Mouse (Mus musculus): Measurements from ENCODE around the gene Pdia2. TPM values are rescaled to one million over a fixed set of nuclear protein-coding genes. Genes with fewer than 3 reads are reported as not detected.
"Not testable (repeated sequence)": the region's sequence is repeated elsewhere in the genome, so short reads cannot be mapped to it uniquely, and the experiment has no call there.

The Pdia2 gene
- polyA plus RNA-seq, 1 experiment from 2014 or later, result not detected

- no peak overlapping the region for H3K27ac ChIP-seq (replicated peaks)
- no peaks in the 10 kb centered on the region for H3K27me3 ChIP-seq
- no peak overlapping the region for H3K4me3 ChIP-seq
- no peak overlapping the region for H3K4me2 ChIP-seq (replicated peaks)
- H3K36me3 ChIP-seq, result peaks cover 81% of the 10 kb centered on the region
- no peaks in the 10 kb centered on the region for H3K4me1 ChIP-seq
- 96% methylated on average over 15 of the region's 15 CpGs for WGBS
- no peaks in the 10 kb centered on the region for H3K9me3 ChIP-seq
- H3K9ac ChIP-seq (replicated peaks), result no peak overlapping the region
- no peak for ATAC-seq (replicated peaks)
Measured at GRCm38 (mm10) chr17:26192481-26193190, 6.3 kb downstream of the Pdia2 start.

GRCm38 (mm10) chr17:26191486-26191885 is 7.4 kb downstream of the Pdia2 start:
- not testable (repeated sequence) for H3K4me2 ChIP-seq (replicated peaks); H3K9me3 ChIP-seq; H3K27ac ChIP-seq (replicated peaks); H3K4me1 ChIP-seq; H3K9ac ChIP-seq (replicated peaks); H3K4me3 ChIP-seq; ATAC-seq (replicated peaks); H3K27me3 ChIP-seq
- H3K36me3 ChIP-seq, result peaks cover 87% of the 10 kb centered on the region
- 94% methylated on average over 7 of the region's 7 CpGs for WGBS

- no peak overlapping the region for H3K9ac ChIP-seq (replicated peaks)
- peaks cover 88% of the 10 kb centered on the region for H3K36me3 ChIP-seq
- 94% methylated on average over 11 of the region's 11 CpGs for WGBS
- no peaks in the 10 kb centered on the region for H3K4me1 ChIP-seq
- H3K27me3 ChIP-seq, result no peaks in the 10 kb centered on the region
- H3K27ac ChIP-seq (replicated peaks), result no peak overlapping the region
- no peak overlapping the region for H3K4me2 ChIP-seq (replicated peaks)
- no peaks in the 10 kb centered on the region for H3K9me3 ChIP-seq
- ATAC-seq (replicated peaks), result no peak
- no peak overlapping the region for H3K4me3 ChIP-seq
Measured at GRCm38 (mm10) chr17:26188091-26188805, 10.6 kb downstream of the Pdia2 start.

- no peaks in the 10 kb centered on the region for H3K27me3 ChIP-seq
- H3K9ac ChIP-seq (replicated peaks), result no peak overlapping the region
- H3K4me1 ChIP-seq, result no peaks in the 10 kb centered on the region
- no peaks in the 10 kb centered on the region for H3K9me3 ChIP-seq
- no peak overlapping the region for H3K4me3 ChIP-seq
- WGBS, result 92% methylated on average over 5 of the region's 5 CpGs
- H3K36me3 ChIP-seq, result peaks cover 86% of the 10 kb centered on the region
- H3K27ac ChIP-seq (replicated peaks), result no peak overlapping the region
- no peak overlapping the region for H3K4me2 ChIP-seq (replicated peaks)
- no peak for ATAC-seq (replicated peaks)
Measured at GRCm38 (mm10) chr17:26187592-26187991, 11.3 kb downstream of the Pdia2 start.

GRCm38 (mm10) chr17:26181179-26181578 is 17.7 kb downstream of the Pdia2 start:
- Histone ChIP-seq H3K9me3 (no peaks in the 10 kb centered on the region), H3K4me2 (replicated peaks) (no peak overlapping the region), H3K36me3 (peaks cover 36% of the 10 kb centered on the region), H3K4me1 (no peaks in the 10 kb centered on the region), H3K27ac (replicated peaks) (no peak overlapping the region), H3K4me3 (no peak overlapping the region), H3K9ac (replicated peaks) (no peak overlapping the region), H3K27me3 (no peaks in the 10 kb centered on the region)
- 95% methylated on average over 3 of the region's 3 CpGs for WGBS
- no peak for ATAC-seq (replicated peaks)

- peaks cover 21% of the 10 kb centered on the region for H3K36me3 ChIP-seq
- H3K4me2 ChIP-seq (replicated peaks), result no peak overlapping the region
- no peak for ATAC-seq (replicated peaks)
- no peaks in the 10 kb centered on the region for H3K9me3 ChIP-seq
- no peaks in the 10 kb centered on the region for H3K27me3 ChIP-seq
- no peaks in the 10 kb centered on the region for H3K4me1 ChIP-seq
- H3K27ac ChIP-seq (replicated peaks), result no peak overlapping the region
- H3K9ac ChIP-seq (replicated peaks), result no peak overlapping the region
- no peak overlapping the region for H3K4me3 ChIP-seq
Measured at GRCm38 (mm10) chr17:26178611-26179010, 20.3 kb downstream of the Pdia2 start.

- not testable (repeated sequence) for ATAC-seq (replicated peaks); H3K27ac ChIP-seq (replicated peaks); H3K27me3 ChIP-seq; H3K9me3 ChIP-seq; H3K4me1 ChIP-seq; H3K4me2 ChIP-seq (replicated peaks); H3K9ac ChIP-seq (replicated peaks); H3K4me3 ChIP-seq
- 93% methylated on average over 2 of the region's 2 CpGs for WGBS
- H3K36me3 ChIP-seq, result peaks cover 15% of the 10 kb centered on the region
Measured at GRCm38 (mm10) chr17:26175248-26175647, 23.6 kb downstream of the Pdia2 start.

GRCm38 (mm10) chr17:26168039-26168438 is 30.8 kb downstream of the Pdia2 start:
- H3K27ac ChIP-seq (replicated peaks), result no peak overlapping the region
- no peaks in the 10 kb centered on the region for H3K9me3 ChIP-seq
- WGBS, result 94% methylated on average over 2 of the region's 2 CpGs
- no peak overlapping the region for H3K4me2 ChIP-seq (replicated peaks)
- no peaks in the 10 kb centered on the region for H3K27me3 ChIP-seq
- no peak for ATAC-seq (replicated peaks)
- no peaks in the 10 kb centered on the region for H3K36me3 ChIP-seq
- H3K4me3 ChIP-seq, result no peak overlapping the region
- H3K4me1 ChIP-seq, result no peaks in the 10 kb centered on the region
- no peak overlapping the region for H3K9ac ChIP-seq (replicated peaks)

GRCm38 (mm10) chr17:26162736-26163135 is 36.2 kb downstream of the Pdia2 start:
- Histone ChIP-seq H3K4me3 (no peak overlapping the region), H3K27ac (replicated peaks) (no peak overlapping the region), H3K4me2 (replicated peaks) (no peak overlapping the region), H3K27me3 (no peaks in the 10 kb centered on the region), H3K36me3 (no peaks in the 10 kb centered on the region), H3K4me1 (no peaks in the 10 kb centered on the region), H3K9me3 (no peaks in the 10 kb centered on the region), H3K9ac (replicated peaks) (no peak overlapping the region)
- 95% methylated on average over 1 of the region's 1 CpGs for whole genome bisulfite sequencing
- ATAC-seq (replicated peaks), result no peak

- no peak overlapping the region for H3K27ac ChIP-seq (replicated peaks)
- WGBS, result 93% methylated on average over 2 of the region's 2 CpGs
- no peak overlapping the region for H3K4me2 ChIP-seq (replicated peaks)
- H3K9ac ChIP-seq (replicated peaks), result no peak overlapping the region
- H3K9me3 ChIP-seq, result no peaks in the 10 kb centered on the region
- H3K36me3 ChIP-seq, result peaks cover 48% of the 10 kb centered on the region
- no peak for ATAC-seq (replicated peaks)
- no peak overlapping the region for H3K4me3 ChIP-seq
- no peaks in the 10 kb centered on the region for H3K4me1 ChIP-seq
- H3K27me3 ChIP-seq, result no peaks in the 10 kb centered on the region
Measured at GRCm38 (mm10) chr17:26151886-26152630, 46.8 kb downstream of the Pdia2 start.

GRCm38 (mm10) chr17:26149056-26149455 is 49.8 kb downstream of the Pdia2 start:
- Histone ChIP-seq H3K9me3 (no peaks in the 10 kb centered on the region), H3K9ac (replicated peaks) (no peak overlapping the region), H3K36me3 (peaks cover 58% of the 10 kb centered on the region), H3K27me3 (no peaks in the 10 kb centered on the region), H3K4me1 (no peaks in the 10 kb centered on the region), H3K4me2 (replicated peaks) (no peak overlapping the region), H3K27ac (replicated peaks) (no peak overlapping the region), H3K4me3 (no peak overlapping the region)
- WGBS, result 78% methylated on average over 2 of the region's 2 CpGs
- no peak for ATAC-seq (replicated peaks)

Data from forebrain, embryonic 15.5 days (tissue).